Mouse (Mus musculus): ENCODE results near the gene Dnaaf5. TPM values are rescaled to one million over a fixed set of nuclear protein-coding genes. Genes with fewer than 3 reads are reported as not detected.

Dnaaf5 gene
- polyA plus RNA-seq, 1 experiment from 2014 or later, result 6.6 TPM

GRCm38 (mm10) chr5:139143890-139144289 is 6.1 kb upstream of the Dnaaf5 start:
- no peak overlapping the region for H3K4me3 ChIP-seq
- no peaks in the 10 kb centered on the region for H3K36me3 ChIP-seq
- H3K27ac ChIP-seq, result no peak overlapping the region
- 61% methylated on average over 3 of the region's 3 CpGs for WGBS
- no peak for ATAC-seq (ENCODE audit: borderline replicate concordance, extremely low read depth, low FRiP score, low TSS enrichment)
- H3K4me1 ChIP-seq, result peaks cover 13% of the 10 kb centered on the region
- H3K4me2 ChIP-seq, result no peak overlapping the region
- H3K9ac ChIP-seq, result no peak overlapping the region
- no peaks in the 10 kb centered on the region for H3K9me3 ChIP-seq
- no peaks in the 10 kb centered on the region for H3K27me3 ChIP-seq

GRCm38 (mm10) chr5:139145726-139146125 is 4.3 kb upstream of the Dnaaf5 start:
- Histone ChIP-seq H3K4me1 (peaks cover 17% of the 10 kb centered on the region), H3K9me3 (no peaks in the 10 kb centered on the region), H3K27me3 (no peaks in the 10 kb centered on the region), H3K27ac (no peak overlapping the region), H3K9ac (no peak overlapping the region), H3K4me2 (no peak overlapping the region), H3K36me3 (no peaks in the 10 kb centered on the region), H3K4me3 (no peak overlapping the region)
- no peak for ATAC-seq (ENCODE audit: borderline replicate concordance, extremely low read depth, low FRiP score, low TSS enrichment)
- 92% methylated on average over 4 of the region's 4 CpGs for WGBS

- Histone ChIP-seq H3K9ac (no peak overlapping the region), H3K9me3 (no peaks in the 10 kb centered on the region), H3K4me2 (no peak overlapping the region), H3K4me1 (peaks cover 22% of the 10 kb centered on the region), H3K36me3 (no peaks in the 10 kb centered on the region), H3K27me3 (no peaks in the 10 kb centered on the region), H3K27ac (no peak overlapping the region), H3K4me3 (no peak overlapping the region)
- 86% methylated on average over 11 of the region's 11 CpGs for whole genome bisulfite sequencing
- ATAC-seq (ENCODE audit: borderline replicate concordance, extremely low read depth, low FRiP score, low TSS enrichment), result no peak
Measured at GRCm38 (mm10) chr5:139146476-139147075, 3.4 kb upstream of the Dnaaf5 start.

- H3K27ac ChIP-seq, result no peak overlapping the region
- WGBS, result 78% methylated on average over 14 of the region's 14 CpGs
Measured at GRCm38 (mm10) chr5:139147178-139148078, 2.6 kb upstream of the Dnaaf5 start.

GRCm38 (mm10) chr5:139149006-139149672 is 884 bp upstream of the Dnaaf5 start:
- Histone ChIP-seq H3K36me3 (peaks cover 15% of the 10 kb centered on the region), H3K4me1 (peaks cover 27% of the 10 kb centered on the region), H3K27me3 (no peaks in the 10 kb centered on the region), H3K4me2 (peak overlapping the region; percentile 83), H3K4me3 (peak overlapping the region; percentile 68), H3K9me3 (no peaks in the 10 kb centered on the region), H3K27ac (peak overlapping the region; percentile 72), H3K9ac (peak overlapping the region; percentile 13; the same call in 1 of the 2 replicates)
- ATAC-seq (ENCODE audit: borderline replicate concordance, extremely low read depth, low FRiP score, low TSS enrichment), result peak; percentile 77
- 20% methylated on average over 11 of the region's 11 CpGs for WGBS

More at GRCm38 (mm10) chr5:139147178-139148078, 2.6 kb upstream of the Dnaaf5 start:
- Histone ChIP-seq H3K9ac (no peak overlapping the region), H3K27me3 (no peaks in the 10 kb centered on the region), H3K4me2 (no peak overlapping the region), H3K9me3 (no peaks in the 10 kb centered on the region), H3K4me3 (no peak overlapping the region), H3K4me1 (peaks cover 27% of the 10 kb centered on the region), H3K36me3 (no peaks in the 10 kb centered on the region; the same call in 1 of the 2 replicates)
- ATAC-seq (ENCODE audit: borderline replicate concordance, extremely low read depth, low FRiP score, low TSS enrichment), result no peak

- Histone ChIP-seq H3K4me3 (peak overlapping the region; percentile 68), H3K27ac (peak overlapping the region; percentile 71), H3K27me3 (no peaks in the 10 kb centered on the region), H3K36me3 (peaks cover 26% of the 10 kb centered on the region), H3K4me2 (peak overlapping the region; percentile 83), H3K4me1 (peaks cover 27% of the 10 kb centered on the region), H3K9me3 (no peaks in the 10 kb centered on the region), H3K9ac (peak overlapping the region; percentile 64)
- under 1% methylated on average over 45 of the region's 45 CpGs for WGBS
- peak; percentile 2; the same call in 1 of the 2 replicates for ATAC-seq (ENCODE audit: borderline replicate concordance, extremely low read depth, low FRiP score, low TSS enrichment)
Measured at GRCm38 (mm10) chr5:139150603-139151031, 594 bp downstream of the Dnaaf5 start.

- H3K36me3 ChIP-seq, result peaks cover 50% of the 10 kb centered on the region
- no peaks in the 10 kb centered on the region for H3K4me1 ChIP-seq
- no peak for ATAC-seq (ENCODE audit: borderline replicate concordance, extremely low read depth, low FRiP score, low TSS enrichment)
- H3K27ac ChIP-seq, result no peak overlapping the region
- WGBS, result 82% methylated on average over 8 of the region's 8 CpGs
- H3K9me3 ChIP-seq, result no peaks in the 10 kb centered on the region
- H3K4me2 ChIP-seq, result no peak overlapping the region
- H3K9ac ChIP-seq, result no peak overlapping the region
- no peak overlapping the region for H3K4me3 ChIP-seq
- H3K27me3 ChIP-seq, result no peaks in the 10 kb centered on the region
Measured at GRCm38 (mm10) chr5:139160899-139161298, 10.9 kb downstream of the Dnaaf5 start.

- peaks cover 43% of the 10 kb centered on the region for H3K36me3 ChIP-seq
- H3K4me1 ChIP-seq, result no peaks in the 10 kb centered on the region
- H3K9me3 ChIP-seq, result no peaks in the 10 kb centered on the region
- 68% methylated on average over 10 of the region's 10 CpGs for WGBS
- H3K4me2 ChIP-seq, result no peak overlapping the region
- no peak overlapping the region for H3K4me3 ChIP-seq
- H3K27ac ChIP-seq, result no peak overlapping the region
- H3K9ac ChIP-seq, result no peak overlapping the region
- no peaks in the 10 kb centered on the region for H3K27me3 ChIP-seq
- ATAC-seq (ENCODE audit: borderline replicate concordance, extremely low read depth, low FRiP score, low TSS enrichment), result no peak
Measured at GRCm38 (mm10) chr5:139161632-139162031, 11.6 kb downstream of the Dnaaf5 start.

GRCm38 (mm10) chr5:139166781-139167361 is 16.8 kb downstream of the Dnaaf5 start:
- Histone ChIP-seq H3K9me3 (no peaks in the 10 kb centered on the region), H3K27me3 (no peaks in the 10 kb centered on the region), H3K27ac (no peak overlapping the region), H3K4me1 (no peaks in the 10 kb centered on the region), H3K4me2 (no peak overlapping the region), H3K4me3 (no peak overlapping the region), H3K9ac (no peak overlapping the region), H3K36me3 (peaks cover 59% of the 10 kb centered on the region)
- ATAC-seq (ENCODE audit: borderline replicate concordance, extremely low read depth, low FRiP score, low TSS enrichment), result no peak
- 74% methylated on average over 6 of the region's 6 CpGs for WGBS

- Histone ChIP-seq H3K36me3 (peaks cover 61% of the 10 kb centered on the region), H3K27me3 (no peaks in the 10 kb centered on the region), H3K27ac (no peak overlapping the region), H3K9me3 (no peaks in the 10 kb centered on the region), H3K4me2 (no peak overlapping the region), H3K4me3 (no peak overlapping the region), H3K9ac (no peak overlapping the region), H3K4me1 (no peaks in the 10 kb centered on the region)
- 69% methylated on average over 1 of the region's 1 CpGs for WGBS
- no peak for ATAC-seq (ENCODE audit: borderline replicate concordance, extremely low read depth, low FRiP score, low TSS enrichment)
Measured at GRCm38 (mm10) chr5:139167548-139167947, 17.5 kb downstream of the Dnaaf5 start.

- no peak for ATAC-seq (ENCODE audit: borderline replicate concordance, extremely low read depth, low FRiP score, low TSS enrichment)
- Histone ChIP-seq H3K9ac (no peak overlapping the region), H3K27ac (no peak overlapping the region), H3K4me2 (no peak overlapping the region), H3K9me3 (no peaks in the 10 kb centered on the region), H3K4me1 (peaks cover 7% of the 10 kb centered on the region; the same call in 1 of the 2 replicates), H3K36me3 (peaks cover 42% of the 10 kb centered on the region), H3K27me3 (no peaks in the 10 kb centered on the region), H3K4me3 (no peak overlapping the region)
- 90% methylated on average over 4 of the region's 4 CpGs for WGBS
Measured at GRCm38 (mm10) chr5:139171929-139172328, 21.9 kb downstream of the Dnaaf5 start.
